Mouse (Mus musculus) heart, postnatal 0 days (tissue): Measurements from ENCODE around the gene Bcas3. TPM values are rescaled to one million over a fixed set of nuclear protein-coding genes. Genes with fewer than 3 reads are reported as not detected.

Source experiments
- ATAC-seq: fragments of 200-750 bp; cut with Nextera tagmentation; 2 replicates; pipeline ENCODE4 v1.8.0; 2017; ENCODE audit warnings: low read depth, moderate number of reproducible peaks, moderate library complexity; ENCODE audit not compliant: insufficient read depth
- DNase-seq: peaks from one replicate; pipeline ENCODE4 v3.0.0-alpha.2; 2016; ENCODE audit warnings: low spot score
- H3K27ac ChIP-seq: fragments of 300-500 bp; sonication (generic); 2 replicates; pipeline ENCODE4 v1.5.1; 2014; ENCODE audit warnings: low read depth, mild to moderate bottlenecking
- H3K27me3 ChIP-seq: fragments of 300-500 bp; sonication (generic); 2 replicates; pipeline ENCODE4 v1.6.1; 2014; ENCODE audit warnings: low read length, mixed read lengths; ENCODE audit not compliant: control insufficient read depth, insufficient read depth
- H3K36me3 ChIP-seq: fragments of 300-500 bp; sonication (generic); replicated peaks from 2 replicates; pipeline ENCODE4 v1.6.1; 2014; ENCODE audit warnings: low read length, mixed read lengths; ENCODE audit not compliant: control insufficient read depth, insufficient read depth
- H3K4me1 ChIP-seq: fragments of 300-500 bp; sonication (generic); 2 replicates; pipeline ENCODE4 v1.6.1; 2014; ENCODE audit warnings: antibody characterized with exemption; ENCODE audit not compliant: control insufficient read depth, insufficient read depth
- H3K4me2 ChIP-seq: fragments of 300-500 bp; sonication (generic); 2 replicates; pipeline ENCODE4 v1.6.1; 2014; ENCODE audit warnings: low read depth, mild to moderate bottlenecking, low read length, moderate library complexity
- H3K4me3 ChIP-seq: fragments of 300-500 bp; sonication (generic); 2 replicates; pipeline ENCODE4 v1.5.1; 2014; ENCODE audit warnings: low read depth, low read length
- H3K9ac ChIP-seq: fragments of 300-500 bp; sonication (generic); replicated peaks from 2 replicates; pipeline ENCODE4 v1.6.1; 2014; ENCODE audit warnings: low read depth, low read length, mixed read lengths
- H3K9me3 ChIP-seq: fragments of 300-500 bp; sonication (generic); replicated peaks from 2 replicates; pipeline ENCODE4 v1.6.1; 2016; ENCODE audit warnings: low read length; ENCODE audit not compliant: control insufficient read depth
- CTCF ChIP-seq: IDR thresholded peaks from 2 replicates; pipeline ENCODE4 v1.5.1; 2016; ENCODE audit warnings: antibody characterized with exemption, control low read depth, low read depth
- EP300 ChIP-seq: IDR thresholded peaks from 2 replicates; pipeline ENCODE4 v1.6.1; 2016; ENCODE audit warnings: antibody characterized with exemption, low read depth
- WGBS: fragments of 180-500 bp; shearing (Covaris S2); extraction: QIAGEN DNeasy Blood & Tissue Kit; methylation state at CpG from one replicate; pipeline ENCODE4 v1.1.7; 2014; 5-methylcytosine and 5-hydroxymethylcytosine counted together
- polyA plus RNA-seq: library from polyadenylated mRNA; unstranded; fragments of >200 nt; fragmentation: Nextera tagmentation; extraction: Ambion mirVana; gene quantifications from 2 replicates; pipeline ENCODE4 v1.2.1, GENCODE M21; 2015
- total RNA-seq: library from RNA; depleted of rRNA; stranded (reverse); fragments of >200 nt; gene quantifications from 2 replicates; pipeline ENCODE4 v1.2.3, GENCODE M21; 2014; ENCODE audit warnings: low replicate concordance

Gene Bcas3
- total and polyA plus RNA-seq, 2 experiments from 2014 or later, result 18.5 to 37.4 TPM

DNA sequence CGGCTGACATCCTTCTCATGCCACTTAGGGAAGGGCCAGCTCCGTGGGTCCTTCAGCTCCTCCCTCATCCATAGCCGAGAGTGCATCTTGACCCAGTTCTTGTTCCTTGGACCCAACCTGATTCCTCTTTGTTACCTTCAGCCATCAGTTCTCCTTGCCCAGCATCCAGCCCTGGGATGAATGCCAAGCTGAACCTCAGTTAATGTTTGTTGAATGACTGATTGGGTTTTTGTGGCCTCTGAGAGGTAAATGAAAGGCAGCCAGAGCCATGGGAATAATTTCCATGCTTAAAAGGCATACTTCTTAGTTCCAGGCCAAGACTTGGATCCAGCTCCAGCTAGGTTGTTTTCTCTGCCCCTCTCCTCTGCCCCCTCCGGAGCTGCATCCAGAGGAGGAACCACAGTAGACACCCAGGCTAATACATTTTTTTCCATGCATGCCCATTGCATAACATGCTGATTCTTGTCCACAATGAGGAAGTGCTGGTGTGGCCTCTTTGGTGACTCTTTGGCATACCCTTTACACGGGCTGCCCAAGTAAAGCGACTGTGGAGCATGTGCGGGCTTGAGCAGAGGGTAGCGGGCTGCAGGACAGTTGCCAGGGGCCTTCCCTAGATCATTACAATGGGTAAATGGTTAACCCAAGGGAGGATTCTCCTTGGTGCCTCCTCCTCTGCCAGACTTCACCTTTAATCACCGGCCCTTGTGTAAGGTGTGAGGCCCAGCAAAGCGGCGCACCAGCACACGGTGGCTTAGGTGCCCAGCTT, 459.4 kb downstream of the Bcas3 start:
- Histone ChIP-seq H3K27ac (no peak overlapping the region), H3K9ac (no peak overlapping the region), H3K4me3 (no peak overlapping the region), H3K36me3 (no peaks in the 10 kb centered on the region), H3K9me3 (no peaks in the 10 kb centered on the region), H3K27me3 (peaks cover 41% of the 10 kb centered on the region), H3K4me1 (no peaks in the 10 kb centered on the region; the same call in 1 of the 2 replicates), H3K4me2 (no peak overlapping the region)
- no peak for TF ChIP-seq EP300
- no peak for TF ChIP-seq CTCF
- 91% methylated on average over 12 of the region's 12 CpGs for WGBS
- ATAC-seq, result no peak
- no peak for DNase-seq

DNA sequence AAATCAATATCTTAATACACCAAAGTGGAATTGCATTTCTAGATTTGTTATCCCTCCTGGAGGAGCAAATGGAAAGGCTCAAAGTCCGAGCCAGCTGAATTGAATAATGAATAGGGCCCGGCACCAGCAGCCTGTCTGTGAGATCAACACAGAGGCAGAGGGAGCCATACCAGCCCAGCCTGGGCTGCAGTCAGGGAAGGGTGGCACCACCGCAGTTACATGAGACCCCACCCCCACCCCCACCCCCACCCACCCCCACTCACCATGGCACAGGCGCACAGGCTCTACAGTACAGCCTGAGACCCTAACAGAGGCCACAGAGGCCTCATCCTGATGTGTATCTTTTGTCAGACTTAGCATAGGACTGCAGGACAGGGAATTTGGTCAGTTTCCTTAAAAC, 461.7 kb downstream of the Bcas3 start:
- no peak overlapping the region for H3K27ac ChIP-seq
- no peaks in the 10 kb centered on the region; the same call in 1 of the 2 replicates for H3K4me1 ChIP-seq

DNA sequence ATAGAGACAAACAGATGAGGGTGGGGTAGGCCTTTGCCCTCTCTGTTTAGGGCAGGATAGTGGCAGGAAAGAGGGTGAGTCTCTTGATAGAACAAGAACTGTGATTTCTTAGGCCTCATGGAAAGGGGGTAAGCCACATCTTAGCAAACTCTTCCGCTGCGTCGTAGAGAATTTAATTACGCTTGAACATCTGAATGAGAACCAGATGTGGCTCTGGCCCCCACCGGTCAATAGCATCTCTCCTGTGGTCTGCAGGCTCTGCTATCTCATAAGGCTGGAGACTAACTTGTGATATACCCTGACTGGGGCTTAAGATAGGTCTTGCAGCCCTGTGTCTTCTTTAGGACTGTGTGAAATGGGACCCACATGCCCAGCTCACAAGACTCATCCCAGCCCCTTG, 463.5 kb downstream of the Bcas3 start:
- no peak for DNase-seq
- H3K27me3 ChIP-seq, result peaks cover 49% of the 10 kb centered on the region
- TF ChIP-seq EP300 (no peak), CTCF (no peak)
- H3K4me3 ChIP-seq, result no peak overlapping the region
- no peak overlapping the region for H3K27ac ChIP-seq
- no peaks in the 10 kb centered on the region; the same call in 1 of the 2 replicates for H3K4me1 ChIP-seq
- WGBS, result 95% methylated on average over 5 of the region's 5 CpGs
- no peak for ATAC-seq
- no peaks in the 10 kb centered on the region for H3K9me3 ChIP-seq
- no peak overlapping the region for H3K4me2 ChIP-seq
- no peak overlapping the region for H3K9ac ChIP-seq
- no peaks in the 10 kb centered on the region for H3K36me3 ChIP-seq

More for the DNA sequence above, 461.7 kb downstream of the Bcas3 start:
- no peak overlapping the region for H3K4me3 ChIP-seq
- no peak for DNase-seq
- 29% methylated on average over 4 of the region's 4 CpGs for WGBS
- H3K4me2 ChIP-seq, result no peak overlapping the region
- ATAC-seq, result no peak
- H3K9me3 ChIP-seq, result no peaks in the 10 kb centered on the region
- peaks cover 38% of the 10 kb centered on the region for H3K27me3 ChIP-seq
- no peaks in the 10 kb centered on the region for H3K36me3 ChIP-seq
- H3K9ac ChIP-seq, result no peak overlapping the region
- TF ChIP-seq EP300 (no peak), CTCF (no peak)

DNA sequence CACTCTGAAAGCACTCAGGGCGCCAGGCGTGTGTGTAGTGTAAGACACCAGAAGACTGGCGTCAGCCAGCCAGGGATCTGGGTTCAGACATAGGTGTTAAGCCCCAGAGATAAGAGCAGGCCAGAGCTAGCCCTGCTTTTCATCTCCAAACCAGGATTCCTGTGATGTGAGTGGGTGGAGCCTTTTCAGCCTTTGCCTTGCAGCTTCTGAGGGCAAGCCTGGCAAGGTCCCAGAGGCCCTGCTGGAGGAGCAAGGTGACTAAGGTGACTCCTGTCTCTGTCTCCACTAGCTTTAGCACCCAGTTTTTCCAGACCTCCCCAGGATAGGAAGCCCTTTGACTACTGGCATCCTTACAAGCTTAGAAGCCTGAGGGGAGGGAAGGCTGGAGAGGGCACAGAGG, 465.4 kb downstream of the Bcas3 start:
- H3K27ac ChIP-seq, result no peak overlapping the region
- H3K27me3 ChIP-seq, result peaks cover 41% of the 10 kb centered on the region
- no peaks in the 10 kb centered on the region for H3K36me3 ChIP-seq
- DNase-seq (no peak), ATAC-seq (no peak)
- H3K9me3 ChIP-seq, result no peaks in the 10 kb centered on the region
- no peaks in the 10 kb centered on the region; the same call in 1 of the 2 replicates for H3K4me1 ChIP-seq
- WGBS, result 65% methylated on average over 3 of the region's 3 CpGs
- H3K4me2 ChIP-seq, result no peak overlapping the region
- H3K9ac ChIP-seq, result no peak overlapping the region
- TF ChIP-seq CTCF (no peak), EP300 (no peak)
- H3K4me3 ChIP-seq, result no peak overlapping the region

DNA sequence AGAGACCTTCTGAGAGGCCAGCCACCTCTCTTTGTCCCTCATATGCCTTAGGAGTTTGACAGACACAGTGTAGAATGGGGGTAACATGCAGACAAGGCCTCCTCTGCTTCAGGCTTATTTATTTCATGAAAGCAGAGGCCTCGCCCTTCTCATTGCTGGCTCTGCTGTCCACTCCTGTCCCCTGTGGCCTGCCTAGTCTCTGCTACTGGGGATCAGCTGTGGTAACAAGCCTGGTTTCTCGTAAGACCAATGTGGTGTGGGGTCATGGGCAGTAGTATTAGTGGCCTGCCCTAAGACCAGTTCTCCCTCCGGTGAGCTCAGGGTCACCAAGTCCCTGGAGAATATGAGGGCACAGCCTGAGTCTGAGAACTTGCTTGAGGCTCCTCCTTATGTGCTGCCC, 468.0 kb downstream of the Bcas3 start:
- Histone ChIP-seq H3K9ac (no peak overlapping the region), H3K4me1 (no peaks in the 10 kb centered on the region), H3K4me2 (no peak overlapping the region), H3K4me3 (no peak overlapping the region), H3K36me3 (no peaks in the 10 kb centered on the region), H3K27me3 (peaks cover 49% of the 10 kb centered on the region), H3K27ac (no peak overlapping the region), H3K9me3 (no peaks in the 10 kb centered on the region)
- no peak for TF ChIP-seq EP300
- TF ChIP-seq CTCF, result no peak
- no peak for ATAC-seq
- whole genome bisulfite sequencing, result 93% methylated on average over 3 of the region's 3 CpGs
- no peak for DNase-seq

DNA sequence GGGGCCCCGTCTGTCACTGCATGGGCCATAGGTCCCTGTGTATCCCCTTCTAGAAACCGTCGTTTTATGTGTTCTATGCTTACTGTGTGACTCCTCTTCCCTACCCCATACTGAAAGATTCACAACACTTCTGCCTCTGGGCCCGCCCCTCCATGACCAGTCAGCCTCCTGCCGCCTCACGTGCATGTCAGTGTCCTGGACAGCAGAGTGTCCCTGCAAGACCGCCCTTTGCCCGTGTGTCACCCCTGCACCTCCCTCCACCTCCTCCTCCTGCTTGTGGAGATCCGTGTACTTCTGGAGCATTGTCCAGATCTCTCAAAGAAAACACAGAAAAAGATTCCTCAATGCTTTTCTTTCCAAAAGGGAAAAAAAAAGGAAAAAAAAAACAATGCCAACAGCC, 468.7 kb downstream of the Bcas3 start:
- ATAC-seq (no peak), DNase-seq (no peak)
- no peaks in the 10 kb centered on the region for H3K9me3 ChIP-seq
- no peak overlapping the region for H3K4me3 ChIP-seq
- no peaks in the 10 kb centered on the region for H3K36me3 ChIP-seq
- H3K9ac ChIP-seq, result no peak overlapping the region
- TF ChIP-seq EP300, result no peak
- TF ChIP-seq CTCF, result no peak
- H3K27me3 ChIP-seq, result peaks cover 52% of the 10 kb centered on the region
- H3K4me2 ChIP-seq, result no peak overlapping the region
- WGBS, result 80% methylated on average over 9 of the region's 9 CpGs
- no peaks in the 10 kb centered on the region for H3K4me1 ChIP-seq
- no peak overlapping the region for H3K27ac ChIP-seq
